Mouse (Mus musculus) cerebellum, postnatal 36 days (tissue): ENCODE measurements around the gene Vipr1.
"Not testable (repeated sequence)": the region's sequence is repeated elsewhere in the genome, so short reads cannot be mapped to it uniquely, and the experiment has no call there.

Experiments
- DNase-seq, 2 experiments: peaks; one replicate each; pipeline ENCODE4 v3.0.0; 2021 to 2022; ENCODE audit warnings: mixed read lengths in 2 of 2

Gene Vipr1

GRCm38 (mm10) chr9:121642401-121643181, at the start of gene Vipr1:
TSS of gene Vipr1 (plus strand) at chr9:121642716.
- DNase-seq = peak; percentile 85 to 92

- peak; percentile 29 to 33 for DNase-seq
Measured at GRCm38 (mm10) chr9:121592948-121593550, 49.5 kb upstream of the Vipr1 start.

DNA sequence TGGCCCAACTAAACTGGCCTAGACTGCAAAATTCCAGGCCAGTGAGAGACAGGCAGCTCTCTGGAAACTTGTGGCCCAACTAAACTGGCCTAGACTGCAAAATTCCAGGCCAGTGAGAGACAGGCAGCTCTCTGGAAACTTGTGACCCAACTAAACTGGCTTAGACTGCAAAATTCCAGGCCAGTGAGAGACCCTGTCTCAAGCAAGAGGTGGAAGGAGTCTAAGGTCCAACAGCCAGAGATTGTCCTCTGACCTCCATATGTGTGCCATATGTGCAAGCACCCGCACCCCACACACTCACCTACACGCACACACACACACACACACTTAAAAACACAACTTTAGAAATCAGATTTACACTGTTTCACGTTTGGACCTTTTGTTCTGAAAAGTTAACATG, 48.7 kb upstream of the Vipr1 start:
- not testable (repeated sequence) for DNase-seq

GRCm38 (mm10) chr9:121594771-121595170, 47.7 kb upstream of the Vipr1 start:
- no peak for DNase-seq

- DNase-seq = no peak
Measured at GRCm38 (mm10) chr9:121598106-121598505, 44.4 kb upstream of the Vipr1 start.

GRCm38 (mm10) chr9:121599551-121599950, 43.0 kb upstream of the Vipr1 start:
- no peak for DNase-seq

GRCm38 (mm10) chr9:121600201-121600860, 42.2 kb upstream of the Vipr1 start:
- DNase-seq = no peak

DNA sequence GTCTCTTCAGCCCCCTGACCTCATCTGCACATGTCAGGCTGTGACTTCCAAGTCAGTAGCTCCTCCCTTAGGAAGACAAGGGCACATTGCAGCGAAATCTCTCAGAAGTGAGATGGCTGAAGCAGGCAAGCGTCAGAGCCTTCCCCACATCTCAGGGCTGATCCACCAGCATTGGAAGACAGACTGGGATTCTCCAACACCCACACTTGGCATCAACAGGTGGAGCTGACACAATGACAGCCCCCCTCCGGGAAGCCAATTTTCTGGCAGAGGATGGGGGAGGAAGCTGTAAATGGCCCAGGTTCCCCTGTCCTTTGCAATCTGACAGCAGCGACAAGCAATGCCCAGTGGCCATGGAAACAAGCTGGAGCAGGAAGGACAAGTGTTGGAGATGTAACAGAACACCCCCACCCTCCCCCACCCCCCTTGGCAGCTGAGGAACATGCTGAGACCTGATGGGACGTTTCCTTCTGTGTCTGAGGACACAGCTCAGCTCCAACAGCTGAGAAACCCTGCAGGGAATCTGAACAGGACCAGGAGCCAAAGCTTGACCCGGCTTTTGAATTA, 41.6 kb upstream of the Vipr1 start:
- DNase-seq = no peak

DNA sequence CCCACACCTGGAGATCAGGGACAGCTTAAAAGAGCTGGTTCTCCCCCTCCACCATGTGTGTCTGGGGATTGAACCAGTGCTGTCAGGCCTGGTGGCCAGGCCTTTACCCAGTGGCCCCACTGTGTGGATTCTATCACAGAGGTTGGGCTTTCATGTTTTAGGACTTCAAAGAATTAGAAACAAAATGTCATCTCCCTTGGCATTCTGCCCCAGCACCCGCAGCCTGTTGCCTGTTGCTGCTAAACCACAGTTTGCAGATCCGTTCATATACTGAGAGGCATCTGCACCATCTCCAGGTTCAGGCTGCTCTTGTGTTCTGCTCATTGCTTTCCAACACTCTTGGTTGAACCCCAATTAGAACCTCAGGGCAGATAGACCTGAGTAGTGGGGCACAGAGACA, 40.1 kb upstream of the Vipr1 start:
- DNase-seq = no peak

DNA sequence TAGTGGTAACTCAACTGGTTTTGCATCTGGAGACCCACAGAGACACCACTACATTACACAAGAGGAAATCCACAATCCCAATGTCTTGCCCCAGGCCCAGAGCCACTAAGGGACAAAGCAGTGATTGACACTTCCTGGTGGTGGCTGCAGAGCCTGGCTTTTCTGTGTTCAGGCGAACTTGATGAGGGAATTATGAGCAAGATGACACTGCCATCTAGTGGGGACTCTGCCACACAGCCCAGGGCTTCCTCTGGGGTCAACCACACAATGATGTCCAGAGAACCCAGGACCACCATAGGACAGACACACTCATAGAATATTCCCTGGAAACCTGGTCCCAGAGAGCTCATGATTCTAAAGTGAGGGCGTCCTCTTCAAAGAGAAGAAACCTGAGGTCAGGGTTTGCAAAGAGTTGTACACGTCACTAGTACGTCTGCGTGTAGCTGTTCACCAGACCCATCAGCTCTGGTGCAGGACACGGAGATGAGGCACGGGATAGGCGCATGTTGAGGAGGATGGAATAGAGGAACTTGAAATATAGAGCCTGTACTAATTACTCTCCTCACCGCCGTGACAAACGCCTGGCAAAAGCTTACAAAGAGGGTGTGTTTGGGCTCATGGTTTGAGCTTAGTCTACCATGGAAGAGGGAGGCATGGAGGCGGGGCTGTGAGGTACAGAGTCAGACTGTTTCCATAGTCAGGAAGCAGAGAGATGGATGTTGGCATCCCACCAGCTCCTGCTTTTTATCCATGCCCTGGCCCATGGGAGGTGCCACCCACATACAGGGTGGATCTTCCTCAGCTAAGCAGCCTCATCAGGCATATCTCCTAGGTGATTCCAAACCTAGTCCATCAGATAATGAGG, 36.9 kb upstream of the Vipr1 start:
- DNase-seq = peak; percentile 69 to 77

DNA sequence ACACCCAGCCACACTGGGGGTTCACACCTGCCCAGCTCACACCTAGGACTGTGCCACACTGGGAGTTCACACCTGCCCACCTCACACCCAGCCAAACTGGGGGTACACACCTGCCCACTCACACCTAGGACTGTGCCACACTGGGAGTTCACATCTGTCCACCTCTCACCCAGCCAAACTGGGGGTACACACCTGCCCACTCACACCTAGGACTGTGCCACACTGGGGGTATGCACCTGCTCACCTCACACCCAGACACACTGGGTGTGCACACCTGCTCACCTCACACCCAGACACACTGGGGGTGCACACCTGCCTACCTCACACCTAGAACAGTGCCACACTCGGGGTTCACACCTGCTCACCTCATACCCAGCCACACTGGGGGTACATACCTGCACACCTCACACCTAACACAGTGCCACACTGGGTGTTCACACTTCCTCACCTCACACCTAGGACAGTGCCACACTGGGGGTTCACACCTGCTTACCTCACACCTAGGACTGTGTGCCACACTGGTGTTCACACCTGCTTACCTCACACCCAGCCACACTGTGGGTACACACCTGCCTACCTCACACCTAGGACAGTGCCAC, 35.9 kb upstream of the Vipr1 start:
- no peak for DNase-seq

DNA sequence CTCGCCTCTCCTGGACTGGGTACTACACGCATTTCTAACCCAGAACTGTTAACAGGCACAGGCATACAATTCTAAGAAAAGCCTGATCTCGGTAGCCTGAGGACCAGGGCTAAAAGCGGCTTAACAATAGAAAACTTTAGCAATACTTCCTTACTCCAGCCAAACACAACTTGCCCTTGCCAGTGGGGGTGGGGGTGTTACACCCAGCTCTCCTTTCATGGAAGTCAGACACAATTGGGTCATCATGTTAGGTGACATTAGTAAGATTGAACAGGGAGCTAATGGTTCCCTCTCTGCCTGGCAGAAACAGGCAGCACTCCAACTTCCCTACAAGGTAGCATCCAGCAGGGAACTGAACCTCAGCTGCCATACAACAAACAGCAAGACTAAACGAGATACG, 33.1 kb upstream of the Vipr1 start:
- DNase-seq = no peak

GRCm38 (mm10) chr9:121613192-121613591, 29.3 kb upstream of the Vipr1 start:
- no peak for DNase-seq

DNA sequence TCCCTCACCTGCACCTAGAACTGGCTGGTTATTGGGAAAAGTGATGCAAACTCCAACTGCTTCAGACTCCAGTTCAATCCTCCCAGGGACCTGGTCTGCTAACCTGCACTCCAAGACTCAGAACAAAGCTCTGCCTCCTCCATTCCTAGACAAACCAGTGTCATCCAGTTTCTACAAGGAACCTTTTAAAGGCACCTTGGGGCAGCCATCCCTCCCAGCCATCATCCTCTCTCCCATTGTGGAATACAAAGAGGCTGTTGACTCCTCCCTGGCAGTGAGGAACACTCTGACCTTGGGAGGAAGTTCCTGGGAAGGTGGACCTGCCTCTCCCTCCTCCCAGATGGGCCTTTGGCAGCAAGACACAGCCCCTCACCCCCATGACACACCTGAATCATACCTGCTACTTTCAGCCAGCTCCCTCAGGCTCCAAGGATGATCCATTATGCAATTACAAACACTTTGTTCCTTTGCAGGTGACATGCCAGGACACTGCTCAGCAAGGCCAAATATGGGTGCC, 28.2 kb upstream of the Vipr1 start:
- no peak for DNase-seq

DNA sequence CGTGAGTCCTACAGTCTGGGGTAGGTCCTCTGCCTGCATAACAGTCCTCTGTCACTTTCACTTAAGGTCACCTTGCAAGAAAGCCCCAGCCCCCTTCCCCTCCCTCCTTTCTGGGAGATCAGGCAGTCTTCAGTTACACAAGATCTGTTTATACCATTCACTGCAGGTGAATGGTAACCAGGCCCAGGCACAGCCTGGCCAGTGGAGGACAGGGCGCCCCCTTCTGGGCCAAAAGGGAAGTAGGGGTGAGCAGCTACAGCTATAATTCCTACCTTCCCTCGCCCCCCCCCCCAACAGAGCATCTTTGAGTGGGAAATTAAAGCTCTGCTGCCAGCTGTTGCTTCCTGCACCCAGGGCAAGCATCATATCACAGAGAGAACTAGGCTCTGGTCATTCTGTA, 26.0 kb upstream of the Vipr1 start:
- DNase-seq = peak in 1 of 2 experiments; percentile 41

GRCm38 (mm10) chr9:121619441-121619840, 23.1 kb upstream of the Vipr1 start:
- no peak for DNase-seq

GRCm38 (mm10) chr9:121623235-121623634, 19.3 kb upstream of the Vipr1 start:
- no peak for DNase-seq

DNA sequence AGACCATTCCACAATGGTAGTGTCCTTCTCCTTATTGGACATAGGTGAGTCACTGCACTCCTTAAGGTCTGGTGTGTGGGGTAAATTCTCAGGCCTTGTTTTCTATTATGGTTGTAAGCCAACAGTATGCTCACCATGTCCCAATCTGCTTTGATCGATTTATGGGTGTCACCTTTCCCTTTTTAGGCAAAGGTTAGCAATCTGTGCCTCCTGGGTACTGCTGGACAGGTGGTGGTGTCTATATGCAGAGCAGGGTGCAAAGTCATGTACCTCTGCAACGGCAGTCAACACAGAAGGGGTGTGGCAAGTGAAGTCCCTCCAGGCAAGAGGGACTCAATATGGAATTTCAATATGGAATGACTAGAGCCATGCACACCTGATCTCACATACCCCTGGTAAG, 17.6 kb upstream of the Vipr1 start:
- DNase-seq = no peak

GRCm38 (mm10) chr9:121630627-121631026, 11.9 kb upstream of the Vipr1 start:
- no peak for DNase-seq

GRCm38 (mm10) chr9:121631946-121632345, 10.6 kb upstream of the Vipr1 start:
- DNase-seq = no peak

DNA sequence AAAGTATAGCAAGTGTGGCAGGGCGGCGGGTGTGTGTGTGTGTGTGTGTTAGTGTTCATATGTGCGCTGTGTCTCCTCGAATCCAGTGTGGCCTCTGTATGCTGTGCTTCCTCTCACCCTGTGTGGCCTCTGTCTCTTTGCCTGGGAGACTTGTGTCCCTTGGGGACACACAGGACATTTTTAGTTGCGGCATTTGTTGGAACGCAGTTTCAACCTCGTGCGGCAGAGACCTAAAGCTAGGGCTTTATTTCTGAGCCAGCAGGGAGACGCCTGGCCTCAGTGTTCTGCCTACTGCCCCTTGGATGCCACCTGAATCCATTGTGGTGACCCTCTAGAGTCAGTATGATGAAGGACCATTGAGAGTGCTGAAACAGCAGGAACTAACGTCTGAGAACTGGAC, 9.6 kb upstream of the Vipr1 start:
- DNase-seq = no peak

- DNase-seq = no peak
Measured at GRCm38 (mm10) chr9:121633306-121633705, 9.2 kb upstream of the Vipr1 start.
